Mouse (Mus musculus): ENCODE results near the gene Hydin. TPM values are rescaled to one million over a fixed set of nuclear protein-coding genes. Genes with fewer than 3 reads are reported as not detected.
"Not testable (repeated sequence)": the region's sequence is repeated elsewhere in the genome, so short reads cannot be mapped to it uniquely, and the experiment has no call there.

The Hydin gene
- polyA plus RNA-seq, 1 experiment = 0.70 TPM

- no peaks in the 10 kb centered on the region; the same call in 1 of the 2 replicates for H3K27me3 ChIP-seq (ENCODE audit: control insufficient read depth, insufficient read depth, low read length)
- H3K4me3 ChIP-seq (replicated peaks; ENCODE audit: insufficient read depth, low read depth, low read length) = no peak overlapping the region
- no peak for DNase-seq
- H3K4me1 ChIP-seq (ENCODE audit: control insufficient read depth, insufficient read depth, low read length) = no peaks in the 10 kb centered on the region
- WGBS = 87% methylated on average over 2 of the region's 2 CpGs
- no peak overlapping the region for H3K27ac ChIP-seq (ENCODE audit: insufficient read depth, low read length)
- TF ChIP-seq POLR2A (IDR thresholded peaks at IDR 0.05; ENCODE audit: borderline replicate concordance, insufficient read depth, low read length) = no peak
- no peak for TF ChIP-seq CTCF (IDR thresholded peaks at IDR 0.05; ENCODE audit: borderline replicate concordance, insufficient read depth, low read depth, low read length)
Measured at GRCm38 (mm10) chr8:110312715-110313114, 45.9 kb downstream of the Hydin start.

GRCm38 (mm10) chr8:110315826-110316225 lies 49.0 kb downstream of the Hydin start:
- no peak for TF ChIP-seq CTCF (IDR thresholded peaks at IDR 0.05; ENCODE audit: borderline replicate concordance, insufficient read depth, low read depth, low read length)
- TF ChIP-seq POLR2A (IDR thresholded peaks at IDR 0.05; ENCODE audit: borderline replicate concordance, insufficient read depth, low read length) = no peak
- no peak overlapping the region for H3K4me3 ChIP-seq (replicated peaks; ENCODE audit: insufficient read depth, low read depth, low read length)
- H3K27me3 ChIP-seq (ENCODE audit: control insufficient read depth, insufficient read depth, low read length) = no peaks in the 10 kb centered on the region; the same call in 1 of the 2 replicates
- no peak for DNase-seq
- no peak overlapping the region for H3K27ac ChIP-seq (ENCODE audit: insufficient read depth, low read length)
- WGBS = 29% methylated on average over 7 of the region's 7 CpGs
- H3K4me1 ChIP-seq (ENCODE audit: control insufficient read depth, insufficient read depth, low read length) = peaks cover 11% of the 10 kb centered on the region

- DNase-seq = peak; percentile 36 to 68
- no peak for TF ChIP-seq POLR2A (IDR thresholded peaks at IDR 0.05; ENCODE audit: borderline replicate concordance, insufficient read depth, low read length)
- TF ChIP-seq CTCF (IDR thresholded peaks at IDR 0.05; ENCODE audit: borderline replicate concordance, insufficient read depth, low read depth, low read length) = no peak
- Histone ChIP-seq H3K4me3 (replicated peaks; ENCODE audit: insufficient read depth, low read depth, low read length) (no peak overlapping the region), H3K4me1 (ENCODE audit: control insufficient read depth, insufficient read depth, low read length) (peaks cover 11% of the 10 kb centered on the region), H3K27me3 (ENCODE audit: control insufficient read depth, insufficient read depth, low read length) (no peaks in the 10 kb centered on the region), H3K27ac (ENCODE audit: insufficient read depth, low read length) (no peak overlapping the region)
- WGBS = 2% methylated on average over 4 of the region's 4 CpGs
Measured at GRCm38 (mm10) chr8:110319586-110319985, 52.8 kb downstream of the Hydin start.

GRCm38 (mm10) chr8:110321446-110321845 lies 54.7 kb downstream of the Hydin start:
- no peak overlapping the region for H3K27ac ChIP-seq (ENCODE audit: insufficient read depth, low read length)
- no peaks in the 10 kb centered on the region for H3K27me3 ChIP-seq (ENCODE audit: control insufficient read depth, insufficient read depth, low read length)
- peaks cover 11% of the 10 kb centered on the region for H3K4me1 ChIP-seq (ENCODE audit: control insufficient read depth, insufficient read depth, low read length)
- WGBS = 95% methylated on average over 2 of the region's 2 CpGs
- no peak overlapping the region for H3K4me3 ChIP-seq (replicated peaks; ENCODE audit: insufficient read depth, low read depth, low read length)
- TF ChIP-seq CTCF (IDR thresholded peaks at IDR 0.05; ENCODE audit: borderline replicate concordance, insufficient read depth, low read depth, low read length) = no peak
- no peak for DNase-seq

- Histone ChIP-seq H3K27ac (ENCODE audit: insufficient read depth, low read length) (no peak overlapping the region), H3K4me1 (ENCODE audit: control insufficient read depth, insufficient read depth, low read length) (peaks cover 11% of the 10 kb centered on the region), H3K4me3 (replicated peaks; ENCODE audit: insufficient read depth, low read depth, low read length) (no peak overlapping the region), H3K27me3 (ENCODE audit: control insufficient read depth, insufficient read depth, low read length) (no peaks in the 10 kb centered on the region)
- no peak for TF ChIP-seq CTCF (IDR thresholded peaks at IDR 0.05; ENCODE audit: borderline replicate concordance, insufficient read depth, low read depth, low read length)
- TF ChIP-seq POLR2A (IDR thresholded peaks at IDR 0.05; ENCODE audit: borderline replicate concordance, insufficient read depth, low read length) = no peak
- WGBS = 80% methylated on average over 10 of the region's 10 CpGs
- no peak for DNase-seq
Measured at GRCm38 (mm10) chr8:110323981-110324574, 57.3 kb downstream of the Hydin start.

- H3K4me1 ChIP-seq (ENCODE audit: control insufficient read depth, insufficient read depth, low read length); H3K4me3 ChIP-seq (replicated peaks; ENCODE audit: insufficient read depth, low read depth, low read length); DNase-seq; H3K27ac ChIP-seq (ENCODE audit: insufficient read depth, low read length); H3K27me3 ChIP-seq (ENCODE audit: control insufficient read depth, insufficient read depth, low read length): not testable (repeated sequence)
Measured at GRCm38 (mm10) chr8:110327120-110327519, 60.3 kb downstream of the Hydin start.

- TF ChIP-seq CTCF (IDR thresholded peaks at IDR 0.05; ENCODE audit: borderline replicate concordance, insufficient read depth, low read depth, low read length) = no peak
- TF ChIP-seq POLR2A (IDR thresholded peaks at IDR 0.05; ENCODE audit: borderline replicate concordance, insufficient read depth, low read length) = no peak
- Histone ChIP-seq H3K4me3 (replicated peaks; ENCODE audit: insufficient read depth, low read depth, low read length) (no peak overlapping the region), H3K27ac (ENCODE audit: insufficient read depth, low read length) (no peak overlapping the region), H3K4me1 (ENCODE audit: control insufficient read depth, insufficient read depth, low read length) (no peaks in the 10 kb centered on the region), H3K27me3 (ENCODE audit: control insufficient read depth, insufficient read depth, low read length) (no peaks in the 10 kb centered on the region)
- no peak for DNase-seq
- WGBS = 75% methylated on average over 7 of the region's 7 CpGs
Measured at GRCm38 (mm10) chr8:110333376-110333775, 66.6 kb downstream of the Hydin start.

GRCm38 (mm10) chr8:110339447-110339846 lies 72.7 kb downstream of the Hydin start:
- TF ChIP-seq CTCF (IDR thresholded peaks at IDR 0.05; ENCODE audit: borderline replicate concordance, insufficient read depth, low read depth, low read length) (no peak), POLR2A (IDR thresholded peaks at IDR 0.05; ENCODE audit: borderline replicate concordance, insufficient read depth, low read length) (no peak)
- H3K27me3 ChIP-seq (ENCODE audit: control insufficient read depth, insufficient read depth, low read length) = no peaks in the 10 kb centered on the region
- H3K4me3 ChIP-seq (replicated peaks; ENCODE audit: insufficient read depth, low read depth, low read length) = no peak overlapping the region
- DNase-seq = no peak
- H3K27ac ChIP-seq (ENCODE audit: insufficient read depth, low read length) = no peak overlapping the region
- WGBS = 77% methylated on average over 2 of the region's 2 CpGs
- H3K4me1 ChIP-seq (ENCODE audit: control insufficient read depth, insufficient read depth, low read length) = no peaks in the 10 kb centered on the region
